7 mouse cellular contexts compared by ENCODE assay signal in the genomic region with DNA sequence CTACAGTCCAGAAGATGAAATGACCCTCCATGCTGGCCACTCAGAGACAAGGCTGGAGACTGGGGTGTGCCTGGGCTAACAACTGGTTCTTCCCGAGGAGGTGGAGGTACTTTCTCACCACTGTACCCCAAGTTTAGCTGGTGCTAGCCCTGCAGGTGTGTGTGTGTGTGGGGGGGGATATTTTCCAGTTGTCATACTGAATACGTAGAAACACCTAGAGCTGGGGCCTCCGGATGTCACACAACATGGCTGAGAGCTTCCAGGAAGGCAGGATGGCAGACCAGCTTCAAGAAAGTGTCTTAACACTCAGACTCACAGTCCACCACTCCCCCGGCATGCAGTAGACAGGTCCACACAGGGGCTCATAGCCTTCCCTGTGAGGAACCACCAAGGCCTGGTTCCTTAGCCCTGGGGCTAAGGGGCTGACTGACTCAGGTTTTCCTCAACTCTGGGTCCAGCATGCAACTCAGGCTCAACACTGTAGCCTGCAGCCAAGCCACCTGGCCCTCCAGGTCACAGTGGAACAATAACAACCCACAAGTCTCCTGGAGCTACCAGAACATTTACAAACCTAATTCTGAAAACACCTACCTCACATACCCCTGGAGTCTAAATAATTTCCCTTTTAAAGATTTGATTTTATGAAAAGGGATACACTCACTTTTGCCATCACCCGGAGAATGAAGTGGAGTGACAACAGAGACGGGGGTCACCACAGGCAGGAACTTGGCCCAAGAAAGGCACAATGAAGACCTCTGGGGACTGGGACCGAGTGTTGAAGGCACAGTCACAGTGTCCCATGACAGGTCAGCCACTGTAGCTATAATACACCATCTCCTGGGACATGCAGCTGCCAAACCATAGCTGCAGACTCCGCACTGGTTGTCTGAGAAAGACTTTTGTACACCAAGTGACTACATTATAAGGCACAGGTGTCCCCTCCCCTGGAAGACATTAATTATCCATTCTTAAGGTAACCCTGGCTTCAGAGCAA. TPM values are rescaled to one million over a fixed set of nuclear protein-coding genes. Genes with fewer than 3 reads are reported as not detected.
DNase-seq lines count a peak whose midpoint lies in the region; ATAC-seq and TF ChIP-seq lines count a peak whose summit lies in the region.

No protein-coding gene starts in this region.

- peaks cover 12% of the 10 kb centered on the region; the same call in 1 of the 2 replicates for H3K4me1 ChIP-seq in kidney, embryonic 14.5 days (ENCODE audit: control insufficient read depth, insufficient read depth, low read length)
- H3K4me1 ChIP-seq in bone marrow macrophage, adult 2 months (ENCODE audit: control insufficient read depth, insufficient read depth, low read length): peaks cover 49% of the 10 kb centered on the region
- H3K4me1 ChIP-seq in olfactory bulb, adult 2 months (ENCODE audit: control insufficient read depth, insufficient read depth, low read length): peaks cover 44% of the 10 kb centered on the region

- DNase-seq in kidney, postnatal 10 days: no peak
- no peak for DNase-seq in left cerebral cortex, postnatal 10 days (ENCODE audit: extremely low spot score in 1 of 2, low spot score in 2 of 2)
- no peak for DNase-seq in MN1 (ENCODE audit: low spot score)

- 0 out of 2 replicates have a peak, but pooled peaks have one; percentile 8 for ATAC-seq in kidney, embryonic 14.5 days (ENCODE audit: low FRiP score, low TSS enrichment)
- ATAC-seq in CD4-positive, CD25-positive, alpha-beta regulatory T cell, adult 4 months: peak; percentile 61

- no peaks in the 10 kb centered on the region for H3K36me3 ChIP-seq in kidney, embryonic 14.5 days (ENCODE audit: control insufficient read depth, insufficient read depth, low read length)

- no peaks in the 10 kb centered on the region for H3K27me3 ChIP-seq in kidney, embryonic 14.5 days (ENCODE audit: control insufficient read depth, insufficient read depth, low read length)

- H3K9me3 ChIP-seq in kidney, embryonic 14.5 days (ENCODE audit: control insufficient read depth, low read length): no peaks in the 10 kb centered on the region

- no peak overlapping the region; the same call in 1 of the 2 replicates for H3K9ac ChIP-seq in kidney, embryonic 14.5 days (ENCODE audit: low read depth, low read length)

- 82% methylated on average over 8 of the region's 8 CpGs for WGBS in kidney, embryonic 14.5 days
- 92% methylated on average over 8 of the region's 8 CpGs for WGBS in olfactory bulb, adult 2 months

- intact Hi-C loops in left cerebral cortex, postnatal 10 days (cut with DNase I): no loop called here

- no peak overlapping the region for H3K4me2 ChIP-seq in kidney, embryonic 14.5 days (replicated peaks; ENCODE audit: low read depth, low read length)

- H3K4me3 ChIP-seq in kidney, embryonic 14.5 days (ENCODE audit: low read length): no peak overlapping the region
- no peak overlapping the region for H3K4me3 ChIP-seq in bone marrow macrophage, adult 2 months (ENCODE audit: insufficient read depth, low read length)
- H3K4me3 ChIP-seq in olfactory bulb, adult 2 months (ENCODE audit: insufficient read depth, low read depth, low read length): no peak overlapping the region

- TF ChIP-seq CTCF in bone marrow macrophage, adult 2 months (IDR thresholded peaks at IDR 0.05; ENCODE audit: low read depth, low read length): no peak
- TF ChIP-seq CTCF in olfactory bulb, adult 2 months (IDR thresholded peaks at IDR 0.05; ENCODE audit: insufficient read depth, low read depth, low read length): no peak

- no peak for TF ChIP-seq POLR2A in bone marrow macrophage, adult 2 months (IDR thresholded peaks at IDR 0.05; ENCODE audit: borderline replicate concordance, low read depth, low read length)
- TF ChIP-seq POLR2A in olfactory bulb, adult 2 months (IDR thresholded peaks at IDR 0.05; ENCODE audit: insufficient read depth, low read depth, low read length): no peak

- H3K27ac ChIP-seq in kidney, embryonic 14.5 days (ENCODE audit: low read depth, low read length): peak overlapping the region; percentile 17; the same call in 1 of the 2 replicates
- H3K27ac ChIP-seq in bone marrow macrophage, adult 2 months (ENCODE audit: insufficient read depth, low read depth, low read length): peak overlapping the region; percentile 89
- peak overlapping the region; percentile 94 for H3K27ac ChIP-seq in olfactory bulb, adult 2 months (ENCODE audit: insufficient read depth, low read depth, low read length)

RNA-seq across cellular contexts. Expression of a gene that starts 53.3 kb away (rescaled TPM):
- polyA plus RNA-seq in kidney, embryonic 14.5 days (2014; fragmentation: Nextera tagmentation; extraction: Ambion mirVana): 66.4 and 84.7 TPM in 2 replicates
- 100 to 1,000 TPM in 1 of 2 experiments, 10 to 100 TPM in 1; 94.4 to 115 TPM for polyA plus RNA-seq in CD4-positive, CD25-positive, alpha-beta regulatory T cell, adult 4 months (2017; shearing (Covaris generic))
- 36.8 and 39.8 TPM in 2 replicates for polyA plus RNA-seq in bone marrow macrophage, adult 2 months (2012; ENCODE audit: insufficient read depth, insufficient read length, missing spikeins)
- 102 TPM in 1 of 2 replicates, not detected in the other for polyA plus RNA-seq in olfactory bulb, adult 2 months (2012; ENCODE audit: insufficient read depth, insufficient read length, low replicate concordance, missing spikeins)
- 100 to 1,000 TPM; 251 to 263 TPM for total RNA-seq in left cerebral cortex, postnatal 10 days (2021)

RNA-seq across cellular contexts. Expression of a gene that starts 54.5 kb away (rescaled TPM):
- 16.3 and 22.2 TPM in 2 replicates for polyA plus RNA-seq in kidney, embryonic 14.5 days (2014; fragmentation: Nextera tagmentation; extraction: Ambion mirVana)
- polyA plus RNA-seq in CD4-positive, CD25-positive, alpha-beta regulatory T cell, adult 4 months (2017; shearing (Covaris generic)): 1 to 10 TPM; 4.9 to 9.0 TPM
- polyA plus RNA-seq in bone marrow macrophage, adult 2 months (2012; ENCODE audit: insufficient read depth, insufficient read length, missing spikeins): 25.2 and 29.6 TPM in 2 replicates
- polyA plus RNA-seq in olfactory bulb, adult 2 months (2012; ENCODE audit: insufficient read depth, insufficient read length, low replicate concordance, missing spikeins): 121 TPM in 1 of 2 replicates, not detected in the other
- 10 to 100 TPM; 81.8 to 84.3 TPM for total RNA-seq in left cerebral cortex, postnatal 10 days (2021)

Comparison
In these comparisons a context has a peak if more than half of its experiments do, and no peak if none do; other contexts are left out.
1. H3K27ac ChIP-seq: peak in every context shown above with its lines; median percentile 94 in olfactory bulb, adult 2 months; 89 in bone marrow macrophage, adult 2 months; 17 in kidney, embryonic 14.5 days.